Mouse (Mus musculus) forelimb bud, embryonic 11.5 days (tissue): ENCODE measurements around the gene Cop1.

ENCODE experiments used
- DNase-seq: peaks from one replicate; pipeline ENCODE4 v3.0.0-alpha.2; 2012; ENCODE audit warnings: low read depth, low spot score

The Cop1 gene

GRCm38 (mm10) chr1:159231781-159232571, at the start of gene Cop1:
Gene Cop1 (plus strand): TSS chr1:159232320.
- peak; percentile 90 for DNase-seq

GRCm38 (mm10) chr1:159186741-159187140, 45.4 kb upstream of the Cop1 start:
- DNase-seq: no peak

DNA sequence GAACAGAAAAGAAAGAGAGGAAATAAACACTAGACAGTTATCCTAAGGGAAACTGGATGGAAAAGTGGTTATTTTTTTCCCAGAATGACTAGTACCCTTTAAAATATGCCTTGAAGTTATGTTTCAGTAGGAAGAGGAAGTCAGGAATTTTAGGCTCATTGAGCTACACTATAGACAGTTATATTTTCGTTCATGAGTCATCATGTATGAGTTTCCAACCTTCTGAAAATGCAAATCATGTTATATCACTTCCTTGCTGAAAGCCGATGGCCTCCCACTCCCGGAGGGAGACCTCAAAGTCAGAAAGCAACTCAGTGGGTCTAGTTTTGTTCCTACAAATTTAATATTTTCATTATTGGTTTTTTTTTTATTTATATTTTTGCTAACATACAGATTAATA, 33.5 kb upstream of the Cop1 start:
- no peak for DNase-seq

- no peak for DNase-seq
Observed at GRCm38 (mm10) chr1:159199606-159200005, 32.5 kb upstream of the Cop1 start.

DNA sequence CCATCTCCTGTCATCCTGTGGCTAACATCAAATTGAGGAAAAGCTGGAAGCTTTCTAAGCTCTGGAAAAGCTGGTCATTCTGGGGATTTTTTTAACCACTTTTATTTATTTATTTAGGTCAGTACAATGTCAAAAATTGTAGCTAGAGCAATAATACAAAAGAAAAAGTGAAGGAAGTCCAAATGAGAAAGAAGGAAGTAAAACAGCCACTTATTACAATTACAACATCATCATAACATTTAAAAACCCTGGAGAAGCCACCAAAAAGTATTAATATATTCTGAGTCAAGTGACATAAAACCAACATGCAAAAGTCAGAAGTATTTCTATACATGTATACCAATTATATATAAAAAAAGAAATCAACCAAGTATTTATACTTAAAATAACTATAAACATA, 30.9 kb upstream of the Cop1 start:
- no peak for DNase-seq

DNA sequence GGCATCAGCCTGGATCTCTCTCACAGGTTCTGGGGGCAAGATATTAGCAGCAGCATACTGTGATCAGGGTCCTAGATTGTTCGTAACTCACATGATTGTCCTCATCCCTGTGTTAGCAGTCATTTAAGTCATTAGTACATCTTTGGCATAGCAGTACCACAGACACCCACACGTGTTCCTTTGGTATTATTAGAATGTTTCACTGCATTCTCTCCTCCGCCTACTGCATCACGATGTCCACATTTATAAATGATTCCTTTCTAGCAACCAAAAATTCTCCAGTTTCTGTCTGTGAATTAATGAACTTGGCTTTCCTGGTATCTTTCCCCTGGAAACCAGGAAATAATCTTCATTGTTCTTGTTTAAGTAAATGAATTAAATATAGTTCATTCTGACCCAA, 20.4 kb upstream of the Cop1 start:
- DNase-seq: no peak

DNA sequence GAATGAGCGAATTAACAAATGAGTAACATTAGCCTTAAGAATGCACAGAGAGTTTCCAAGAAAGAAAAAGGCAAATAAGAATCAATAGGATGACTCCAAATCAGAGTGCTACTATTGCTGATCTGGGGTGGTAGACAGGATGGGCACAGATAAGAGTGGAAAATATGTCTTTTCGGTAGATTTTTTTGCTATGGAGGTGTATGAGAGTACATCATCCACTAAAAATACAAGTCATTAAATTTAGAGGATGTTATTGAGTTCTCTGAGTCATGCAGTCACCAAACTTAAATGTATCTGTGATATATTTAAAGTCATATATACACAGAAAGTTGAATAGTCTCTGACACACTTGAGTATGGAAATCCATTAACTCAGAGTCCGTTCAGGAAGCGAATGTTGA, 14.7 kb upstream of the Cop1 start:
- DNase-seq: no peak

DNA sequence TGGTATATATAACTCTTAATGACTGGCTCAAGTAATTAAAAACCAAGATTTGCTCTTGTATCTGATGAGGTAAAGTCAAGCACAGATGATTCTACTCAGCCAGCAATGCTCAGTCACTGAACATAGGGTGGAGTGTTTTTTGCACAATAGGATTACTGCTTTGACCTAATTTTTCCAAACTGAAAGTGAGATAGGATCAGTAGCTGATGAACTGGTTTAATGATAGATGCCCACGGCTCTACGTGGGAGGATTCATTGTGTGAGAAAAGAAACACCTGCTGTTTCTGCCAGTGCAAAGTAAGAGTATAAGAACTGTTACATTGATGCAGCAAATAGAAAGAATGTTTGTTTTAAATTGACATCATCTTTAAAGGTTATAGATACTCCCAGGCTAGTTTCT, 10.1 kb upstream of the Cop1 start:
- DNase-seq: no peak

DNA sequence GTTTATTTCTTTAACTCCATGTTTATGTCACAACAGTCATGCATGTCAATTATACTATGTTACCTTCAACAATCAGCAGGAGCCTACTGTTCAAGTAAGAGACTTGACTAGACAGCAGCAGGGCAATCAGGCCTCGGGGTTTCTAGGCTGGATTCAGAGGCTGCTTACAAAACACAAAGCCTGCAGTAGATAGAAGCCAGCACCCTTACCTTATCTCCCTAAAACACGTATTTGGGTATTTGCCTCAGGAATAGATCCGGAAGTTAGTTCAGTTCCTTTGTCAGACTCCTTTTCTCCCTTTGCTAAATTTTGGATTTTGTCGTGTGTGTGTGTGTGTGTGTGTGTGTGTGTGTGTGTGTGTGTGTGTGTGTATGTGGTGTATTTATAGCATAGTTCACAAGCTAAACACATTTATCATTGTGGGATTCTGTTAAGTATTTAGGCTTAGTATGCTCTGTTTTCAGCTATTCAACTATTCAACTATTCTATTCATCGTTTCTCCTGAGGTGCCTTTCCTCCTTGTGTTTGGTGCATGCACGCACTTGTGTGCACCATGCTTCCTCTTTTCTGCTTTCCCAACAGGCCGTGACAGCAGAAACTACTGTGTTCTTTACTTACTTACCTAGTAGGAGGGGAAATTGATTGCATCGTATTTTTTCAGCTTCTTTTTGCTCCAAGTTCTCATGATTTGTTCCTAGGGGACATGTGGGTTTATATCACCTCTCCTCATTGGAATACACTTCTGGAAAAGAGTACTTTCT, 6.9 kb upstream of the Cop1 start:
- DNase-seq: no peak

GRCm38 (mm10) chr1:159232572-159233261, 597 bp downstream of the Cop1 start:
- peak; percentile 49 for DNase-seq

GRCm38 (mm10) chr1:159233426-159233825, 1.3 kb downstream of the Cop1 start:
- no peak for DNase-seq

DNA sequence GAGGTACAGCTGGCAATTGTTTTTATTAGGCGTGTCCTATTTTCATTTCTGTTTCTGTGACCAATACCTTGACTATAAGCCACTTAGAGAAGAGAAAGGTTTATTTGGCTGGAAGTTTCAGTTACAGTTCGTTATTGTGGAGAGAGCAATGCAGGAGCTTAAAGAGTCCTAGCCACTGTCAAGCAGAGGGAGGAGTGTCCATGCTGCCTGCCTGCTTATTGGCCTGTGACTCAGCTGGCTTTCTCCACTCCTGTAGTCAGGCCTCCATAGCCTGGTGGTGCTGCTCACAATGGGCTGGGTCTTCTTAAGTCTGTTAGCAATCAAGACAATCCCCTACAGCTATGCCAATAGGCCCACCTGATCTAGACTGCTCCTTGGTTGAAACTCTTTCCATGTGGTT, 2.4 kb downstream of the Cop1 start:
- no peak for DNase-seq

DNA sequence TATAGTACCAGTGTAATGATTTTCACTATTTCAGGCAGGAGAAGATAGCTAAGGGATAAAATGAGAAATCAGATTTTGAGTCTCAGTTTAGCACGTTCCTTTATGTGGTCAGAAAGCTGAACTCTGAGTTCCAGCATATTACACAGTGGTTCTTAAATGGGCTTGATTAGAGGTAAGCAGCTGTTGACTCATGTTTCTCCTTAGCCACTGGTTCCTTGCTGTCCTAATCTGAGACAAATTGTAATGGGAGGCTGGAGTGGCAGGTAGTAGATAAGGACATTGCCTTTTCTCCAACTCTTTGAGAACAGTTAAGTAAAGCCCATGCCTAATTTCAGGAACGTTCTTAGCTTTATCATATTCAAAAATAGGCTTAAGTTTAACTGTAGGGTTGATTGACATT, 3.6 kb downstream of the Cop1 start:
- no peak for DNase-seq

GRCm38 (mm10) chr1:159238147-159238546, 6.0 kb downstream of the Cop1 start:
- DNase-seq: no peak

GRCm38 (mm10) chr1:159250320-159250719, 18.2 kb downstream of the Cop1 start:
- DNase-seq: no peak

DNA sequence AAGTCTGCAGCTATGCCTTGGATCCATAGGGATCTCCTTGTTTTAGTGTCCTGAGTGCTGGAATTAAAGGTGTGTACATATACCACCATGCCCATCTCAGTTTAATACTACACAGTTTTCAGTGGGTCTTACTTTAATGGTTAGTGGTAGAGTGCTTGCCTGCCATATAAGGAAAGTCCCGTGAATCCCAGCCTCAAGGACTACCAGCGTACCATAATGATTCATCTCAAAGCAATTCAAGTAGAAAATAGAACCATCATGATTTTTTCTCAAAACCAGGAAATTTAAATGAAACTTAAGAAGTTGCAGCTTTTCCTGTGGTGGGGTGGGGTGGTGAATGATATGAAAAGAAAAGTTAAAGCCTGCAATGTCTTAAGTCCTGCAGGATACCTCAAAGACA, 21.0 kb downstream of the Cop1 start:
- DNase-seq: no peak

DNA sequence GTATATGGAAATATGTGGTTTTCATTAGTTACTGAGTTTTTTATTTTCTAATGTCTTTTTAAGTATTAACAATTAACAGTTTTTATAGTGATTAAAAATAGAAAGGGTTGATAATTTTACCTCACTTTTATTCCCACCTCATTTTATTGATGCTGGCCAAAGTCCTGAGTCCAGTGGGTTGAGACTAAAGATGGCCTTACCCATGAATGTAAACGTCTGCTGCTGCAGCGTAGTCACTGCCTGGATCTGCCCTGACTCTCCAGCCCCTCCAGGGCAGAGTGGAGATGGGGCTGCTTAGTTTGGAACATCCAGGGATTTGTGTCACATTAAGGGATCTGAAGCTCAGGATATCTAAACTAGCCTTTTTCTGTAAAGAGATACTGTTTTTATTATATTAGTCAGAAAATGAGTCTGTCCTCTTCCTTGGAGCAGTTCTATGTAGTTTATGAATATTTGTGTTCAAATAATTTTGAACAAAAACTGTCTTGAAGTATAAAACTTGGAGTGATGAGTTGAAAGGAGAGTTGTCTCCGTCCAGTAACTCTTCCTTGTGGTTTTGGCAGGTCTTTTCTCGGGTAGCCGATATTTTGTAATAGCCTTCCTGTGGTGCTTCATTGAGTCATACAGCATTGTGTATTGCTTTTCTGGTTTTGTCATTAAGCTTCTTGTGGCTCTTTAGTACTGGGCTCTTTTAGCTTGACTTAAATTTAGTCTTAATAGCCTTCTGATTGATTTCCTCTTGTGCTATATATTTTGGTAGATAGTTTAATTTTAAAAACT, 23.0 kb downstream of the Cop1 start:
- DNase-seq: no peak

GRCm38 (mm10) chr1:159256543-159256942, 24.4 kb downstream of the Cop1 start:
- DNase-seq: no peak

- DNase-seq: no peak
Observed at GRCm38 (mm10) chr1:159263820-159264219, 31.7 kb downstream of the Cop1 start.

- DNase-seq: no peak
Observed at GRCm38 (mm10) chr1:159280072-159280471, 48.0 kb downstream of the Cop1 start.

- DNase-seq: no peak
Observed at GRCm38 (mm10) chr1:159281861-159282260, 49.7 kb downstream of the Cop1 start.

GRCm38 (mm10) chr1:159286833-159287232, 54.7 kb downstream of the Cop1 start:
- DNase-seq: no peak
